ENCODE assay signal across 21 mouse cellular contexts in the genomic region with DNA sequence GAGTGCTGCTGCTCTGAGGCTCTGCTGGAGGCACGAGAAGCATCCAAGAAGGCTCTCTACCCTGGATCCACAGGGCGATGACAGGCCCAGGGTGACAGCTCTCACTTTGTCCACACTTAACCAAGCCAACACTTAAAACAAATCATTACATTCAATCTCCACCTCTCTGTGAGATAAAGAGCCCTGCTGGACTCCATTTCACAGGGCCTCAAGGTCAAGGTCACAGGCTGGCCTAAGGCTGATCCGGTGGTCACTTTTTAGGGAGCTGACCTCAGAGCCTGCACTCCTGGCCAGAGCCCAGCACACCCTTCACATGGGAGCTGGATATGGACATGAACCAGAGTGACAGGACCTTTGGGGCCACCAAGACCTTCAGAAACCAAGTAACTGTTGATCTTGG. TPM values are rescaled to one million over a fixed set of nuclear protein-coding genes. Genes with fewer than 3 reads are reported as not detected.
DNase-seq lines count a peak whose midpoint lies in the region; ATAC-seq lines count a peak whose summit lies in the region.
"Had no signal": no experiment of that assay in that cellular context is flagged by ENCODE, and none has a peak within 500 bp of the region (broad histone marks: within the 10 kb centered on the region; RNA-seq: fewer than 3 reads in every experiment).

No protein-coding gene starts in this region.

- H3K36me3 ChIP-seq in heart, embryonic 11.5 days (ENCODE audit: control insufficient read depth, insufficient read depth, low read length), result no peaks in the 10 kb centered on the region
- no peaks in the 10 kb centered on the region for H3K36me3 ChIP-seq in liver, embryonic 12.5 days
- no peaks in the 10 kb centered on the region for H3K36me3 ChIP-seq in kidney, embryonic 14.5 days (ENCODE audit: control insufficient read depth, insufficient read depth, low read length)
- H3K36me3 ChIP-seq: embryonic facial prominence, embryonic 12.5 days; G1E; hindbrain, embryonic 13.5 days; limb, embryonic 15.5 days had no signal

- no peak overlapping the region for H3K9ac ChIP-seq in heart, embryonic 11.5 days (ENCODE audit: low read depth, low read length)
- H3K9ac ChIP-seq in liver, embryonic 12.5 days, result no peak overlapping the region
- H3K9ac ChIP-seq in kidney, embryonic 14.5 days (ENCODE audit: low read depth, low read length), result no peak overlapping the region
- H3K9ac ChIP-seq: embryonic facial prominence, embryonic 12.5 days; hindbrain, embryonic 13.5 days; limb, embryonic 15.5 days had no signal

- 0 out of 2 replicates have a peak, but pooled peaks have one; percentile 33 for ATAC-seq in heart, embryonic 11.5 days (replicated peaks; ENCODE audit: insufficient number of reproducible peaks, low FRiP score, low TSS enrichment)
- peak; percentile 36; the same call in 1 of the 2 replicates for ATAC-seq in liver, embryonic 12.5 days
- ATAC-seq in kidney, embryonic 14.5 days (ENCODE audit: low FRiP score, low TSS enrichment), result no peak
- ATAC-seq: intestine, embryonic 16.5 days had no signal

- H3K9me3 ChIP-seq in heart, embryonic 11.5 days (replicated peaks; ENCODE audit: control insufficient read depth, low read length), result no peaks in the 10 kb centered on the region
- H3K9me3 ChIP-seq in liver, embryonic 12.5 days (replicated peaks), result no peaks in the 10 kb centered on the region
- H3K9me3 ChIP-seq in kidney, embryonic 14.5 days (ENCODE audit: control insufficient read depth, low read length), result no peaks in the 10 kb centered on the region
- H3K9me3 ChIP-seq: embryonic facial prominence, embryonic 12.5 days; G1E; hindbrain, embryonic 13.5 days; limb, embryonic 15.5 days had no signal

- no peak overlapping the region for H3K4me3 ChIP-seq in brown adipose tissue, adult 24 weeks (ENCODE audit: insufficient read depth, low read depth, low read length)
- no peak overlapping the region for H3K4me3 ChIP-seq in heart, embryonic 11.5 days (ENCODE audit: low read depth, low read length)
- H3K4me3 ChIP-seq in liver, embryonic 12.5 days, result no peak overlapping the region
- H3K4me3 ChIP-seq in kidney, embryonic 14.5 days (ENCODE audit: low read length), result no peak overlapping the region
- H3K4me3 ChIP-seq: embryonic facial prominence, embryonic 12.5 days; hindbrain, embryonic 13.5 days; limb, embryonic 15.5 days had no signal

- WGBS in heart, embryonic 11.5 days (ENCODE audit: insufficient replicate concordance), result 29% methylated on average over 3 of the region's 3 CpGs
- WGBS in liver, embryonic 12.5 days (ENCODE audit: insufficient replicate concordance), result 68% methylated on average over 3 of the region's 3 CpGs
- 54% methylated on average over 3 of the region's 3 CpGs for WGBS in kidney, embryonic 14.5 days

- H3K4me2 ChIP-seq in heart, embryonic 11.5 days, result no peak overlapping the region
- H3K4me2 ChIP-seq in liver, embryonic 12.5 days, result no peak overlapping the region
- no peak overlapping the region for H3K4me2 ChIP-seq in kidney, embryonic 14.5 days (replicated peaks; ENCODE audit: low read depth, low read length)
- H3K4me2 ChIP-seq: embryonic facial prominence, embryonic 12.5 days; hindbrain, embryonic 13.5 days; limb, embryonic 15.5 days had no signal

- DNase-seq in heart, adult 9 months (ENCODE audit: low spot score in 2 of 2), result peak; percentile 38 to 67
- DNase-seq in heart, adult 8-10 months (ENCODE audit: low spot score), result no peak
- DNase-seq in cerebellum, postnatal 36 days, result no peak
- DNase-seq: adrenal gland, postnatal 25 days; cerebellum, postnatal 14 days; gastrocnemius, postnatal 25 days; kidney, postnatal 14 days; layer of hippocampus, adult 9-11 months; right cerebral cortex, postnatal 14 days had no signal

- H3K27me3 ChIP-seq in heart, embryonic 11.5 days (ENCODE audit: control insufficient read depth, insufficient read depth, low read length), result no peaks in the 10 kb centered on the region
- no peaks in the 10 kb centered on the region for H3K27me3 ChIP-seq in liver, embryonic 12.5 days (replicated peaks)
- H3K27me3 ChIP-seq in kidney, embryonic 14.5 days (ENCODE audit: control insufficient read depth, insufficient read depth, low read length), result no peaks in the 10 kb centered on the region
- H3K27me3 ChIP-seq: embryonic facial prominence, embryonic 12.5 days; hindbrain, embryonic 13.5 days; limb, embryonic 15.5 days had no signal

- peak overlapping the region; percentile 94 for H3K27ac ChIP-seq in brown adipose tissue, adult 24 weeks (replicated peaks; ENCODE audit: low read depth, low read length)
- H3K27ac ChIP-seq in heart, embryonic 11.5 days (ENCODE audit: low read depth, low read length), result peak overlapping the region; percentile 78
- 0 out of 2 replicates have a peak overlapping the region, but pooled peaks have one; percentile 20 for H3K27ac ChIP-seq in liver, embryonic 12.5 days
- H3K27ac ChIP-seq in kidney, embryonic 14.5 days (ENCODE audit: low read depth, low read length), result no peak overlapping the region
- H3K27ac ChIP-seq: embryonic facial prominence, embryonic 12.5 days; hindbrain, embryonic 13.5 days had no signal

- peaks cover 43% of the 10 kb centered on the region for H3K4me1 ChIP-seq in brown adipose tissue, adult 24 weeks (ENCODE audit: control insufficient read depth, insufficient read depth, insufficient read length, low read length)
- peaks cover 48% of the 10 kb centered on the region for H3K4me1 ChIP-seq in heart, embryonic 11.5 days (ENCODE audit: control insufficient read depth, insufficient read depth, low read length)
- H3K4me1 ChIP-seq in liver, embryonic 12.5 days, result peaks cover 18% of the 10 kb centered on the region
- no peaks in the 10 kb centered on the region for H3K4me1 ChIP-seq in kidney, embryonic 14.5 days (ENCODE audit: control insufficient read depth, insufficient read depth, low read length)

RNA-seq across cellular contexts. Expression of a gene that starts 57.1 kb away (rescaled TPM):
- not detected for total RNA-seq in heart, adult 8-10 months (2022)
- not detected in 2 replicates for polyA plus RNA-seq in brown adipose tissue, adult 24 weeks (2012; ENCODE audit: insufficient read depth, insufficient read length, missing spikeins)
- polyA plus RNA-seq in heart, embryonic 11.5 days (2014; fragmentation: Nextera tagmentation; extraction: Ambion mirVana), result not detected in 2 replicates
- not detected in 2 replicates for polyA plus RNA-seq in liver, embryonic 12.5 days (2016; fragmentation: Nextera tagmentation; extraction: Ambion mirVana)
- not detected in 2 replicates for polyA plus RNA-seq in kidney, embryonic 14.5 days (2014; fragmentation: Nextera tagmentation; extraction: Ambion mirVana)
- total RNA-seq: adrenal gland, postnatal 25 days; G1E; gastrocnemius, postnatal 25 days; megakaryocyte, adult 5-6 weeks; midbrain, postnatal 0 days had no signal
- polyA plus RNA-seq: embryonic facial prominence, embryonic 12.5 days; G1E; hindbrain, embryonic 13.5 days; midbrain, postnatal 0 days; neural tube, embryonic 11.5 days had no signal

Comparison
In these comparisons a context has a peak if more than half of its experiments do, and no peak if none do; other contexts are left out.
1. DNase-seq: peak in heart, adult 9 months (2 of 2); none in heart, adult 8-10 months (single experiment) and cerebellum, postnatal 36 days (0 of 2).